Mouse (Mus musculus) bone marrow macrophage, adult 2 months (primary cell): ENCODE results near the gene Gm11238.
"Not testable (repeated sequence)": the region's sequence is repeated elsewhere in the genome, so short reads cannot be mapped to it uniquely, and the experiment has no call there.

ENCODE experiments used
- CTCF ChIP-seq: IDR thresholded peaks from 2 replicates; pipeline ENCODE4 v1.5.1; 2012; ENCODE audit warnings: low read depth, mild to moderate bottlenecking, low read length, moderate library complexity
- POLR2A ChIP-seq: IDR thresholded peaks from 2 replicates; pipeline ENCODE4 v1.6.1; 2012; ENCODE audit warnings: mild to moderate bottlenecking, low read depth, low read length, borderline replicate concordance

DNA sequence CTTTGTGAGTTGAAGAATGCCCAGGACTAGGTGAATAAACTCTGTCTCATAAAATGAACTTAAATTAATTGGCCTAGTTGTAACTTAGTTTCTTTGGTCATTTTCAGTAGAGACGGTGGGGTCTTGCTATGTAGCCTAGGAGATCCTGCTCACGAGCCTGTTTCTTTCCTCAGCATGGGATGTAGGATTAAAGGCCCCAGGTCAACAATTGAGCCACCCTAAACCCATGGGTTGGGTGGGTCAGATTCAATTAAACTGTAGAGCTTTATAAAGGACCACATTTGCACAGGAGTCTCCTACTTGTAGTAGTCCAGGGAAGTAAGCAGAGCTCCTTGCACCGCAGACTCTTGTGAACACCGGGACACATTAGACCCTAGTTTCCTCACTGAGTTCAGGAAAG is 30.1 kb downstream of the Gm11238 start, which contains the start of gene Gm11236:
- TF ChIP-seq CTCF, POLR2A: not testable (repeated sequence)
